13 mouse cellular contexts compared by ENCODE assay signal in genomic region chr12:54264893-54265835, GRCm38 (mm10).
A peak's percentile ranks its signal among the peaks of the same experiment; 100 is the strongest.
DNase-seq lines count a peak whose midpoint lies in the region; ATAC-seq lines count a peak whose summit lies in the region.
"Had no signal": no experiment of that assay in that cellular context is flagged by ENCODE, and none has a peak within 500 bp of the region (broad histone marks: within the 10 kb centered on the region; RNA-seq: fewer than 3 reads in every experiment).

No protein-coding gene starts in this region.

- H3K9ac ChIP-seq in heart, embryonic 13.5 days: no peak overlapping the region
- H3K9ac ChIP-seq in lung, embryonic 15.5 days: no peak overlapping the region
- no peak overlapping the region for H3K9ac ChIP-seq in kidney, embryonic 15.5 days
- H3K9ac ChIP-seq: liver, embryonic 13.5 days; neural tube, embryonic 13.5 days had no signal

- DNase-seq in heart, postnatal 25 days (ENCODE audit: low spot score): no peak
- no peak for DNase-seq in lung, postnatal 36 days
- DNase-seq in brain, adult 2 months (ENCODE audit: low read depth, low spot score): peak; percentile 62
- peak; percentile 5 for DNase-seq in layer of hippocampus, adult 9-10 months (ENCODE audit: low spot score)
- no peak for DNase-seq in thymus, adult 18-20 months
- DNase-seq: adrenal gland, adult 2 months; heart, postnatal 10 days; kidney, adult 8-10 months; liver, embryonic 13.5 days had no signal

- no peak for ATAC-seq in heart, embryonic 13.5 days (ENCODE audit: extremely low read depth, insufficient number of reproducible peaks, low FRiP score, low TSS enrichment)
- peak; percentile 75; the same call in 1 of the 2 replicates for ATAC-seq in lung, embryonic 15.5 days (ENCODE audit: borderline replicate concordance, extremely low read depth, low FRiP score, low TSS enrichment)
- no peak for ATAC-seq in kidney, embryonic 15.5 days (replicated peaks; ENCODE audit: low FRiP score)

- 40% methylated on average over 14 of the region's 14 CpGs for WGBS in heart, embryonic 13.5 days
- 33% methylated on average over 14 of the region's 14 CpGs for WGBS in lung, embryonic 15.5 days
- 62% methylated on average over 14 of the region's 14 CpGs for WGBS in kidney, embryonic 15.5 days

- H3K36me3 ChIP-seq in heart, embryonic 13.5 days: no peaks in the 10 kb centered on the region
- H3K36me3 ChIP-seq in lung, embryonic 15.5 days: no peaks in the 10 kb centered on the region
- no peaks in the 10 kb centered on the region for H3K36me3 ChIP-seq in kidney, embryonic 15.5 days
- H3K36me3 ChIP-seq: liver, embryonic 13.5 days; neural tube, embryonic 13.5 days had no signal

- no peaks in the 10 kb centered on the region for H3K9me3 ChIP-seq in heart, embryonic 13.5 days
- no peaks in the 10 kb centered on the region for H3K9me3 ChIP-seq in lung, embryonic 15.5 days
- H3K9me3 ChIP-seq in kidney, embryonic 15.5 days (replicated peaks): no peaks in the 10 kb centered on the region
- H3K9me3 ChIP-seq: liver, embryonic 13.5 days; neural tube, embryonic 13.5 days had no signal

- H3K27ac ChIP-seq in heart, embryonic 13.5 days (replicated peaks): 0 out of 2 replicates have a peak overlapping the region, but pooled peaks have one; percentile 48
- peak overlapping the region; percentile 76 for H3K27ac ChIP-seq in lung, embryonic 15.5 days
- no peak overlapping the region for H3K27ac ChIP-seq in kidney, embryonic 15.5 days
- H3K27ac ChIP-seq: liver, embryonic 13.5 days; neural tube, embryonic 13.5 days had no signal

- peaks cover 6% of the 10 kb centered on the region; the same call in 1 of the 2 replicates for H3K27me3 ChIP-seq in heart, embryonic 13.5 days (replicated peaks)
- 0 out of 2 replicates have a peak, but pooled peaks cover 4% of the 10 kb centered on the region for H3K27me3 ChIP-seq in lung, embryonic 15.5 days
- H3K27me3 ChIP-seq in kidney, embryonic 15.5 days: no peaks in the 10 kb centered on the region
- H3K27me3 ChIP-seq: liver, embryonic 13.5 days; neural tube, embryonic 13.5 days had no signal

- H3K4me1 ChIP-seq in heart, embryonic 13.5 days: peaks cover 32% of the 10 kb centered on the region
- peaks cover 39% of the 10 kb centered on the region for H3K4me1 ChIP-seq in lung, embryonic 15.5 days
- peaks cover 19% of the 10 kb centered on the region for H3K4me1 ChIP-seq in kidney, embryonic 15.5 days

- intact Hi-C loops in heart, postnatal 25 days (cut with DNase I): no loop called here

- H3K4me3 ChIP-seq in heart, embryonic 13.5 days: no peak overlapping the region
- no peak overlapping the region for H3K4me3 ChIP-seq in lung, embryonic 15.5 days
- H3K4me3 ChIP-seq in kidney, embryonic 15.5 days (replicated peaks): no peak overlapping the region
- H3K4me3 ChIP-seq: liver, embryonic 13.5 days; neural tube, embryonic 13.5 days had no signal

- H3K4me2 ChIP-seq in heart, embryonic 13.5 days: no peak overlapping the region
- H3K4me2 ChIP-seq in lung, embryonic 15.5 days: no peak overlapping the region
- H3K4me2 ChIP-seq in kidney, embryonic 15.5 days: no peak overlapping the region
- H3K4me2 ChIP-seq: liver, embryonic 13.5 days; neural tube, embryonic 13.5 days had no signal

Comparison
In these comparisons a context has a peak if more than half of its experiments do, and no peak if none do; other contexts are left out.
1. DNase-seq: peak in brain, adult 2 months (single experiment) and layer of hippocampus, adult 9-10 months (single experiment); none in heart, postnatal 25 days (single experiment), lung, postnatal 36 days (single experiment) and thymus, adult 18-20 months (0 of 2).